Mouse (Mus musculus): ENCODE measurements around the gene Padi4.
A peak's percentile ranks its signal among the peaks of the same experiment; 100 is the strongest.

Gene Padi4

DNA sequence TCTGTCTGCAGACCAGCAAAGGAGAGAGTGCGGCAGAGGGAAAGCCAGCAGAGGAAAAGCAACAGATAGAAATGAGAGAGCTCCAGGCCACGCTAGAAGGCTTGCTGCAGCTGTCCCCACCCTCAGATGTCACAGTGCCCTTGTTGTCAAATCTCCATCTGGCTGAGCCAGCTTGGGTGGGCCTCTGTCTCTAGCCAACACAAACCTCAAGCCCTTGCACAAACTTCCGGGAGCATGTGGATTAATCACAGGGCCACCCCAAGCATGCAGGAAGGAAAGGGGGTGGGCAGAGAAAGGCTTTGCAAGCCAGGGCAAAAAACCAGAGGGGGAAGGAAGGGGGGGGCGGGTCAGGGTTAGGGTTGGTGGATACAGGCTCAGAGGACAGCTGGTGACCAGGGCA is 13.4 kb upstream of the Padi4 start:
- DNase-seq, result no peak

DNA sequence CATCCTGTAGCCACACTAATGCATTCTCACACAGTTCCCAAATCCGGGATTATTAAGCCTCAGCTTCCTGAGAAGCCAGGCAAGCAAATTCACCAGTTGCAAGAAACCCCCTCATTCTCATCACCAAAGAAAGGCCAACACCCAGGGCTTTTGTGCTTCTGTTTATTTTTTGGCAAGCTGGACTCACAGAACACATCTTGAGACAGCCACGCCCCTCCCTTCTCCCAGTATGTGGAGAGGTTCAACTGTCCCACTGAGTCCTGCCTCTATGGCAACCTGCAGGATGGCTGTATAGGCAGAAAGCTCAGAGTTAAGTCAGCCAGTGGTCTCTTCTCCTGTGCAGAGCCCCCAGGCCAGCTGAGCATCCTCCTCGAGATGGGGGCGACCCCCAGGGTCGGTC is 11.2 kb upstream of the Padi4 start:
- no peak for DNase-seq

- DNase-seq, result no peak
These were observed 10.4 kb upstream of the Padi4 start for GRCm38 (mm10) chr4:140784292-140784945.

- DNase-seq, result no peak
These were observed 8.8 kb upstream of the Padi4 start for GRCm38 (mm10) chr4:140782821-140783220.

DNA sequence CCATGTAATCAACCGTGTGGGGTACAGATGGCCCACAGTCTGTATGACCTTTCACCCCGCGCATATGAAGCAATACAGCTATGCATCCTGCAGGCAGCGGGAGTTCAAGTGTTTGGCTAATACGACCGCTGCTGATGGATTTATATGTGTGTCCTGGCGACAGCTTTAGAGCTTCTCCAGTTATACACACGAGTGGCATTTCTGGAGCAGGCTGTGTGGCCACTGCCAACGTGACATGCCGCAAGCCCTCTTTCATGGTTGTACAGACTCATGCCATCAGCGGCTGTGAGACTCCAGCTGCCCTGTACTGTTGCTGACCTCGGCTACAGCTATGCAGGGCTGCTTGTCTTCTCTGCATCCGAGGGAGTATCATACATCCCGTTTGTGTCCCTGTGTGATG is 6.5 kb upstream of the Padi4 start:
- no peak for DNase-seq

- DNase-seq, result no peak
These were observed 5.9 kb upstream of the Padi4 start for GRCm38 (mm10) chr4:140779803-140780397.

GRCm38 (mm10) chr4:140776623-140777022 is 2.6 kb upstream of the Padi4 start:
- no peak for DNase-seq

GRCm38 (mm10) chr4:140775876-140776275 is 1.8 kb upstream of the Padi4 start:
- DNase-seq, result no peak

DNA sequence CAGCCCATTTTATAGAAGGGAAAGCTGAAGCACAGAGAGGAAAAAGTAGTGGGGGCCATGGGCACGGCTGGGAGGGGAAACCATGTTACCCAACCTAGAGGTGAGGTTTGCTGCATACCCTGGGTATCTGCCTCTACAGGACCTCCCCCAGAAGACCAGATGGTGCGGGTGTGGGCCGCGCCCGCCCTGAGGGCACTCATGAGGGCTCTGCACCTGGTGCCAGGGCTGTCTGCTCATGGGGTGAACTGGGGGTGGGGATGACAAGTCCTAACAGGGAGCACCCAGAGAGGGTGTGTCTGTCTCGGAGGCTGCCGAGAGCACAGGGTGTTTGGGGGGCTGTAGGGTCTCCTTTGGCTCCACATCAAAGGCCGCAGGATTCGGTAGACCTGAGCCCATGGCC is 857 bp upstream of the Padi4 start:
- no peak for DNase-seq

- no peak for DNase-seq
These were observed 2.9 kb downstream of the Padi4 start for GRCm38 (mm10) chr4:140771091-140771490.

DNA sequence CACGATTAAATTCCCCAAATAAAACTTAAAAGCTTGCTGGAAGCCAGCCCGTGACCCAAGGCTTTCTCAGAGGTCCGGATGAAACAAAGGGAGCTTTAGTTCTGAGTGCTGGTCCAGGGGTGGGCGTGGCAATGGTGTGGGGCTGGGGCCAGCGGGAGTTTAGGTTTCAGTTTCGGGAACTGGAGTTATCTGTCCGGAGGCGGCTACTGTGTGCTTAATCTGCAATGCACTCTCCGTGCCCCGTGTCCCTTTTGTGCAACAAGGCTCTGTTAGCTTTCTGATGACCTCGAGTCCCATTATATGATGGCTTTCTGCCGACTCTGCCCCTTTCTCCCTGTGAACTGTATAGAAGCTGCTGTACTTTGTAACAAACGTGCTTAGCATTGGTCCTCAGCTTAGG is 3.6 kb downstream of the Padi4 start:
- DNase-seq, result no peak

DNA sequence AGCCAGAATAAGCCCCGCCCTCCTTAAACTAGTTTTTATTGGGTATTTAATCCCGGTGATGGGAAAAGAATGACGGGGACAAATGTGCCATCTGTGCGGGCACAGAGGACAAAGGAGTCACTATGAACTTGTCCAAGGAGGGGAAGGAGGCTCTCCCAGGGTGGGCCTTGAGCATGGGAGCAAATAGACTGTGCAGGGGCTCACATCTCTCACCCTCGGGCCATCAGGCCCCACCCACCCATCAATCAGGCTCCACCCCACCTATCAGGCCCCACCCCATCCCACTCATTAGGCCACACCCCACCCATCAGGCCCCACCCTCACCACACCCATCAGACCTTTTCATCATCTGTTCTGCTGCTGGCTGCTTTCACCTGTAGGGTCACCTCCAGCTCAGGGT is 5.1 kb downstream of the Padi4 start:
- no peak for DNase-seq

GRCm38 (mm10) chr4:140765936-140766335 is 8.1 kb downstream of the Padi4 start:
- no peak for DNase-seq

DNA sequence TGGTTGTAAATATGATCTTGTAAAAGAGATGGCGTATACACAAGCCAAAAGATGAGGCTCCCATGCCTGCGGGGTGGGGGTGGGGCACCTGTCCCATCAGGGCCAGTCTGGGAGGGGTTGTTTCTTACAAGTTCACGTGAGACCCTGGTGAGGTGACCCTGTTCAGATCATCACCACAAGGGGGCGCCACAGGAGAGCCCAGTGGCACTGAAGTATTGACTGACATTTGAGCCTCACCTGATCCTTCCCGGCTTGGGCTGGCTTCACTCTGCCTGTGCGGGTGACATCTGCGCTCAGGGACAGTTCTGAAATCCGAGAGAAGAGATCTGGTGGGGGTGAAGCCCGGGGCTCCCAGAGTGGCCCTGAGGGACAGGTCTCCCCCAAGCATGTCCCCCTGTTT is 10.9 kb downstream of the Padi4 start:
- peak; percentile 40 for DNase-seq

- DNase-seq, result no peak
These were observed 12.4 kb downstream of the Padi4 start for GRCm38 (mm10) chr4:140761601-140762000.

DNA sequence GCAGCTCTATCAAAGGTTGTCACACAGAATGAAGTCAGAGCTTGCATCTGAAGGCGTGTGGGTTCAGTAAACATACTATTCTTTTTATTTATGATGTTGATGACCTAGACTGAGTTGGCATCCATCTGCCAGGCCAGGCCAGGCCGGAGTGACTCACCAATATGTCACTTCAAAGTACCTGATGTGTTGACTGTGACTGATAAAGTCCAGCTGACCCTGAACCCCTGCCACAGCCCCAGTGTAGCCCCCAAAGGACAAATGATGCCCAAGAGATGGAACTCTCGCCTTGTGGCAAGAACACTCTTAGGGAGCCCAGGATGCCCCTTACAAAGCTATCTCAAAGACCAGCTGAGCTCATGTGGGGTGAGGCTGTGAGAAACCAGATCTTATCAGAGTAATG is 18.2 kb downstream of the Padi4 start:
- no peak for DNase-seq

DNA sequence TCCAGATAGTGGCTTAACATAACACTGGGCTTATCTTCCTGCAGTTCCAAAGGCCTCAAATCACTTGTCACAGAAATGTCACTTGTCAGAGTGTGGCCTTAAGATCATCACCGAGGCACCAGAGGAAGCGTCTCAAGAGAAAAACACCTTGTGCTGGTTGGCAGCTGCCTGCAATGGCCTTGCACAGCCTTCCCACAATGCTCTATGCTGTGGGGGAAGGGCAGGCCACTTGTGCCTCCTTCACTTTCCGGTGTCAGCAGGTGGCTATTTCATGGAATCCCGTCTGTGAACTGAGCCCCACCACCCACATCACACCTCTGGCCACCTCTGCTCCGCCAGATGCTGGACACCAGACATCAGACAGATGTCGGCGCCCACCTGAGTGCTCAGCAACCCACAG is 20.7 kb downstream of the Padi4 start:
- no peak for DNase-seq

DNA sequence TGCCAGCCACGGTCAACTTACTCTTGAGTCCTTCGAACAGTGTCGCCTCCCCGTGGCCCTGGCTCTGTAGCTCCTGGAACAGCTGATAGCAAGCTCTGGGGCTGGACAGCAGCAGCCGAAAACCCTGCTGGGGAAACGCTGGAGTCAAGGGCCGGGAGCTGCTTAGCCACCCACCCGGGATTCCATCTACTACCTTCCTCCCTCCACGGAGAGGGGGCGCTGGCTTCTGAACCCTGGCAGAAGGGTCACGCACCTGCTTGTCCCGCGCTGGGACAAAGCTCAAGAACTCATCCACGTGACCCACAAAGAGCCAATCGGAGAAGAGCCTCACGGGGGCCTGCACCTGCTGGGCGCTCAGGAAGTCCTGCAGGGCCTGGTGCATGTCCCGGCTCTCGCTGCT is 23.7 kb downstream of the Padi4 start:
- no peak for DNase-seq

- no peak for DNase-seq
These were observed 26.1 kb downstream of the Padi4 start for GRCm38 (mm10) chr4:140747978-140748377.

GRCm38 (mm10) chr4:140744654-140745053 is 29.4 kb downstream of the Padi4 start:
- DNase-seq, result peak; percentile 65

DNA sequence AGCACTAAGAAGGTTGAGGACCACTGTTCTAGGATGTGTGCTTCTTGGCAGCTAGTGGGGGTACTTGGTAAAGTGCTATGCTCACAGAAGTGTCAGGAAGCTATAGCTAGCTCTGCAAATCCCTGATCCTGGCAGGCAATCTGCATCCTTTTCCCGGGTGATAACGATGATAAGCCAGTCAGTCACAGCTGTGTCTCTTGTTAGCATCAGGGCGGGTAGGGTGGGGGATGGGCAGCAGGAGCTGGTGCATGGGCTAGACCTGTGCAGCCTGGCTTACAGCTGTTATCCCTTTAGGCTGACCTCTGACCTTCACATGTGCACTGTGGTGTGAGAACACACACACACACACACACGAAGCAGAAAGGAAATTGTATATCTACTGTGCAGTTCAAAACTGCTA is 30.9 kb downstream of the Padi4 start:
- no peak for DNase-seq

GRCm38 (mm10) chr4:140742543-140742942 is 31.5 kb downstream of the Padi4 start, which contains the start of gene Padi6:
Padi6 (minus strand) TSS chr4:140742643.
- DNase-seq, result no peak

DNA sequence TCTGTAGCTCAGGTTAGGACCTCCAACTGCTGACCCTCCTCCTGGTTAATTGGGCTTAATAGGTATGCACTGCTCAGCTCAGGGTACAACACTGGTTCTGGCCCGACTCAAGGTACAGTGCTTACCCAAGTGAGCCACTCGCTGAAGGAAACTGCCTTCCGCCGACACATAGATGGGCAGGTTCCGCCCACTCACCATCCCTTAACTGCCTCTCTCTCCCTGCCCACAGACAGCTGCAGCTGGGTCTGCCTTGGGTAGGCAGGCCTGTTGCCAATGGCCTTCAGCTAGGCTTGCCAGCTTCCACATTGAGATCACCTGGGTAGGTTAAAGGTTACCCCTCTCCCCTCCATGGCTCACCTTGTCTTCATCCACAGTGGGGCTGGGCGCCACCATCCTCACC is 32.6 kb downstream of the Padi4 start:
- no peak for DNase-seq

DNA sequence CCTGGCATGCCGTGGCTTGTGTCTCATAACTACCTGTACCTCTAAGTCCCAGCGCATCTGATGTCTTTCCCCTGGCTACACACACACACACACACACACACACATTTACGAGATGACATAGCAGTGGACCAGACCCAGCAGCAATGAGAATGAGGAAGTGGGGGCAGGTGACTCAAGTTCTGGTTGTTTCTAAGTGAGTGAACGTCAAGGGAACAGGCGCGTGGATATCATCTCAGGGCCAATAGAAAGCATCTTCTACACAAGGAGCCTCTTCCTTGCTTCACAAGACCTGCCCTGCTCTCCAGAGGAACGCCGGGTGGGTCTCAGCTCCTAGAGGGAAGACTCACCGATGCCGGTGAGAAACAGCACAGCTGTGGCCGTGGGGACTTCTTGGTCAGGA is 33.4 kb downstream of the Padi4 start:
- no peak for DNase-seq

GRCm38 (mm10) chr4:140732871-140733270 is 41.2 kb downstream of the Padi4 start:
- no peak for DNase-seq
